Mouse (Mus musculus) layer of hippocampus, adult 9-10 months (tissue): Measurements from ENCODE around the gene Derl3.
A peak's percentile ranks its signal among the peaks of the same experiment; 100 is the strongest.

Experiments used
- DNase-seq: peaks from one replicate; pipeline ENCODE4 v3.0.0; 2022; ENCODE audit warnings: low spot score

Derl3 gene

DNA sequence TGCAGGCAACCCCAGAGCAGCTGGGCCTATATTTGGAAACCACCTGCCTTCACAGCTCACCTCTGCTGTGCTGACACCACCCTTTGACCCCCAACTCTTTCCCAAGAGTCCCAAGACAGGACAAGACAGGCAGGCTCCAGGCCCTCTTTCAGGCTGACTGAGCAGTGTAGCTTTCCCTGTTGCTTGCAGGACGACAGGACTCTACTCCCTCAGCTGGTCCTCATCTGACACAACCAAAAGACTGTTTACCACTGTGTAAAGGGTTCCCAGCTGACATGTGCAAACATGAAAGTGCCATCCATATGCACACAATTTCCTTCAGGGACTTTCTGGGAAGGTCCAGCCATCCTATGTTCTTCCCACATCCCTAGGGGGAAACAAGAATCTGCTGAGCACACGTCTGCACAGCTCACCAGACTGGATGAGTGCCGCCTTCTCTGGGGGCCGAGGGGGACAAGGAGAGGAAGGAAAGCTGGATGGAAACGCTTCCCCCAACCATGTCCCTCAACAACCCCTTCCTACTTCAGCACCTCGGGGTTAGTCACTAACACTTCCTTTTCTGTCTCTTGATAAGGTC lies 19.9 kb downstream of the Derl3 start:
- DNase-seq: no peak

DNA sequence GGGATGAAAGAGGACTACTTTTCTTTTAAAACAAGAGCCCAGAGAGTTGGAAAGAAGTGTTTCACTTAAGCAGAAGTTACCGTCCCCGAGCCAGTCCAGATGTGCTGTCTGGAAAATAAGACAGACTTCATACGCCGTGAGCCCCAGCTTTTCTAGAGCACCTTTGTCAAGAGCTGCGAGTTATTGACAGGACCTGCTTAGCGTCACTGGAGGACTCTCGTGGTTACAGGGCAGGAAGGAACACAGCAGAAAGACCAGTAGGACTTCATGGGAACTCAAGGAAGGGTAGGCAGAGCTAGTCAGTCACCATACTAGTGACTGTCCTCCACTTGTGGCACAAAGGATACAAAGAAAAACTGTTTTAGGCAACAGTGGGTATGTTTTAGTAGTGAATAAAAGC lies 22.3 kb downstream of the Derl3 start:
- DNase-seq: no peak

DNA sequence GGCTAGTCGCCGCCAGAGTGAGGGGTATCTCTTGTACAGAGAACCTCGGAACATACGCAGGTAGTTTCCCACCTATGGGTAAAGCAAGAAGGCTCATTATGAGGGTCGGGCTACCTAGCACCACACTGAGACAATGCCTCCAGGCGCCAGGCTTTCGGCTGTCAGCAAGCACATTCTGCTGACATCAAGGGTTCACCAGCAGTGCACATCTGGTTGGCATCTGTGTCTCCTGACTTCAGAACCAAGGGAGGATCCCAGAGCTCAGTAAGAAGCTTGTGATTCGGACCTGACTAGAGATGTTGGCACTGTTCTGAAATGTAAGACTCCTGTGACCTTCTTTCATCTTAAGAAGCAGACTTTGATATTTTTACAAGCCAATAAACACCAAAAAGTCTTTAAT lies 23.6 kb downstream of the Derl3 start:
- DNase-seq: no peak

DNA sequence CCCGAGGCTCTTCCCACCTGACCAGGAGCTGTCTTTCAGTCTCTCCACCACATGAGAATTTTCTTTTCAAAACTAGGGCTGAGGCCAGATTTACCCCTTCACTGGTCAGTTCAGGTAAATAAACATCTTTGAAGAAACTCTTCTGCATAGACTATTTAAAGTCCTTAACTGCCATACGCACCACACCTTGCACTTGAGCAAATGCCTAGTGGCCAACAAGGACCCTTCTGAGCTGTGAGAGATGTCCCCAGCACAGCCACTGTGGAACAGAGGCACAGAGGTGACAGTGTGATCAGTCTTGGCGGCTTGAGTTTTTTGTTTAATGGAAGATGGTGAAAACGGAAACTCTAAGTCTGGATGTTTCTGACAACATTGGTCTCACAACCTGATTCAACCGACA lies 25.8 kb downstream of the Derl3 start:
- no peak for DNase-seq

DNA sequence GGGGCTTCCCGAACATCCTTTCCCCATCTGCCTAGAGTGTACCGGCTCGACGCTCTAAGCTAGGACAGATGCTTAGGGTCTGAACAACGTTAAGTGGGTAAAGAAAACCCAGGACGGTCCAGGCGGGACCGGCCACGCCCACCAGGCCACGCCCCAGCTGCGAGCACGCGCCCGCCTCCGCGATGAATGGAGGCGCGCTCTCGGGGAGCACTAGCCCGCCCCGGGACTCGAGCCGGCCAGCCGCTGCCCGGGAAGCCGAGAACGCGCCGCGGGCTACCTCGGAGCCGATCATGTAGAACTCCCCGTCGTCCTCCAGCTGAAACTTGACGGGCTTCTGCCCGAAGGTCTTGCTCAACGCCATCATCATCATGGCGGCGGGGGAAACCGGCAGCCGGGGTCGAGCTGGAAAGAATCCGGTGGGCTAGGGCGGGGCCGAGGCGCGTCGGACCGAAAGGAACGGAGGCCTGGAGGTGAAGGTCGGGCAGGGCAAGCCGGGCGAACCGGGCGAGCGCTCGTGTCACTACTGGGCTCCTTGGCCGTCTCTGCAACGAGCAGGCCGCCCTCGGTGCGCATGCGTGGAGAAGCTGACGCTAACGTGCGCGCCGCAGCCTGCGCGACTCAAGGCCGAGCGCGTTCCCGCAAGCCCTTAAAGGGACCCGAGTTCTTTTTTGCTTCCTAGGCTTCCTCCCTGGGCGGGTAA lies 28.0 kb downstream of the Derl3 start, which contains the start of gene Smarcb1:
TSS of gene Smarcb1 (minus strand) at position 592 of the 700 bp plus-strand sequence.
- DNase-seq: peak; percentile 83

DNA sequence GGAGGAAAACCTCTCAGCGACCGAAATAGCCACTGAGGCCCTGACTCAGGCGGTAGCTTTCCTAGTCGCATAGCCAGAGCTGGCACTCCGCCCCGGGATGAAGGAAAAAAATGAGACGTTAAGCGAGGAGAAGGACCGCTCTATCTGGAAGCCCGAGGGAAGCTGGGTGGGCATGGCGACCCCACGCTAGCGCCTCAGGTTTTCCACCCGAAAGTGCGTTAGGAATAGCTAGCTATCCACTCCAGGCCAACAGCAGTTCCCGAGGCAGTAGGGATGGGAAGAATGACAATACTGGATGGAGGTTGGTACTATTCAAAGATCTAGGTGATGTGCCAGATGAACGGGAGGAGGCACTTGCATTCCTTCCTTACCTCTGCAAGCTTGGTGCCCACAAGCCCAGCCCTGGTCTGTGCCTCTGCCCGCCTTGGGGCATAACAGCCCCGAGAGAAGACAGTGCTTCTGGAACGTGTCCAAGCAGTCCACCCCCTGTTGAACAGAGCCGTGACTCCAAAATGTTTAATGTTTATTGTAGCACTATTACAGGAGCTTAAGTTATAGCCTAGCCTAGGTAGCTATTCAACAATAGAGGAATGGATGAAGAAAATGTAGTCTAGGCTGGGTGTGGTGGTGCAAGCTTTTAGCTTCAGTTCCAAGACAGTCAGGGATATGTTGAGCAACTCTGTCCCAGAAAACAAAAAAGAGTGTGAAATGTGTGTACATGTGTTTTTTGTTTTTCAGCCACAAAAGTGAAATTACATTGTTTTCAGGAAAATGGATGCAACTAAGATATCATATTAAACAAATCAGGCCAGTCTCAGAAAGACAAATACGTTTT lies 28.7 kb downstream of the Derl3 start:
- no peak for DNase-seq

DNA sequence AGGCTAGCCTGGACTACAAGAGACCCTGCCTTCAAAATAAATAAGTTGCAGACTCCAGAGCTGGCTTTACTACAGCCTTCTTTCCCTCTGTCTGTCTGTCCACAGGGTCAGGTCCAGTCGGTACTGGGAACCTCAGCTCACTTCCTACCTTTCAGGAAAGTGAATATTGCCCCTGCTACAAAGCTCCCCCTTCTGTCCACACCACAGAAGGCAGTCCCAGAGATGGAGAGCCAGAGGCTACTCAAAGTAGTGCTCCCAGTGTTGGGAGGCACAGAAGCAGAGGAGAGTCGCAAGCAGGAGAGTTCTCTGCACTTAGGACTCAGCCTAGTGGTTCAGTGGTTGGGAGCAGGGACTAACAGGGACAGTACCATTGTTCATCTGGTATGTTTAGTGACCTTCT lies 31.1 kb downstream of the Derl3 start:
- no peak for DNase-seq

DNA sequence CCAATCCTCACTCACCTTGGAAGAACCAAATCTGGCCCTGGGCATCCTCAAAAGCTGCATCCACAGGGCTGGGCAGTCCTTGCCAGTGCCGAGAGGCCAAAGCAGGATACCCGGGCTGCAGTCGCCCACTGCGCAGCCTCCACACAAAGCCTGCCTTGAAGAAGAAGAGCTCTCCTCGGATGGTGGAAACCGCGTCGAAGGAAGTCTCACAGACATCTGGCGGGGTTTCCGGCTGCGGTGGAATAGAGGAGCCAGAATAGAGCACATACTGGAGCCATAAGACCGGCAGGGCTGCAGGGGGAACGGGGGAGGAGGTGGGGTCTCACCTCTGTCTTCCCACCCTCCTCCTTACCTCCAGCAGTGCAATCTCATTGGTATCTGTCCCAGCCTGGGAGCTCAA lies 33.2 kb downstream of the Derl3 start:
- no peak for DNase-seq

DNA sequence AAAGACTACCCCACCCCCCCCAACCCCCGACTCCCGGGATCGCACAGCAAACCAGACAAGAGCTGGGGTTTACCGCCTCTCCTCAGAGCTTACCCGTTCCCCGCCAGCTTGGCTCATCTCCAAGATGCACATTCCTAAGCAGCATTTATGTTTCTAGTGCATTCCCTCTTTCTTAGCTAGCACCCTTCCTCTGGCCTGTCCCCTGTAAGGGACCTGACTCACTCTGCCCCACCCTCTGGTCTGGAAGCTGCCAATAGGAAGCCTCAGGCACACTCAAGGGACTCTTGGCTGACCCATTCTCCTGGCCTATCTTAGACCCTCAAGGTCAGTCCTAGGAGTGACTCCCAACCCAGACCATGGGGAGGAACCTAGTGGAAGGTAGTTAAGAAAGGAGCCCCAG lies 37.1 kb downstream of the Derl3 start:
- no peak for DNase-seq

DNA sequence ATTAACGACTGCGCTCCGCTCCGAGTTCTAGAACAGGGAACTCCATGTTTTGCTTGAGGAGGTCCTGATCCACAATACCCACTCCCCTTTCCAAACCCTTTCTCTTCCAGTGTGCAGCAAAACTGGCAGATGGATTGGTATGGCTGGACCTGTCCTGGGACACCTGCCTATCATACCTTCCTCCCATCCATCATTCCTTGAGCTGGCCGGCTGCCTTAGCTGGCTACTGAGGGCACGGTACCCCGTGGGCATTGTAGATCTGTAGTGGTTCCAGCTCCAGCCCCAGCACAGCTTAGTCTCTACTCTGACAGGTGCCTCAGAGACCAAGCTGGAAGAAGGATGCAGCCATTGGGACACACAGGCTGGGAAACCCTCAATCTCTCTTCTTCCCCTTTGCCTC lies 38.1 kb downstream of the Derl3 start:
- DNase-seq: no peak

DNA sequence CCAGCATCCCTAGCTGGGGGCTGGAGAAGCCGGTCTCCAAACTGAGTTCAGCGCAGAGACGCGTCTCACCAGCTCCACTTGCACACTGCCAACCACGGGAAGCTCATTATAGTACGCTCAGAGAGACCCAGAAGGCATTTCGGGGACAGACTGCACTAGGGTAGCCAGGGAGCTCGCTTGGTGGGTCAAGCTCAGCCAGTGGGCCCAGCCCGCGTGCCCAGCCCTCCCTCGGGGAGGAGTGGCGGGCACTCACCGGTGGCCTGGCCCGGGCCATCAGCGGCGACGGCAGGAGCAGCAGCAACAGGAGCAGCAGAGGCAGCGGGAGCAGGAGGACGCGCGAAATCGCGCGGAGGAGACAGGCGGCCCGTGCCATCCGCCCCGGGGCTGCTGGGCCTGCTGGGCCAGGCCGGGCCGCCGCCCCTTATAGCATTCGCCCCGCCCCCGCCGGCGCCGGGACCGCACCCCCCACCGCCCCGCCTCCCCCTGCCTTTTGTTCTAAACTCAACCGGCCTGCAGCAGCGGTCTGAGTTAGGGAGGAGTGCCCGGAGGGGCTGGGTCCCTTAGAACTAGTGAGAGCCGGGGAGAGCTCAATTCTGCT lies 39.0 kb downstream of the Derl3 start:
- DNase-seq: no peak

DNA sequence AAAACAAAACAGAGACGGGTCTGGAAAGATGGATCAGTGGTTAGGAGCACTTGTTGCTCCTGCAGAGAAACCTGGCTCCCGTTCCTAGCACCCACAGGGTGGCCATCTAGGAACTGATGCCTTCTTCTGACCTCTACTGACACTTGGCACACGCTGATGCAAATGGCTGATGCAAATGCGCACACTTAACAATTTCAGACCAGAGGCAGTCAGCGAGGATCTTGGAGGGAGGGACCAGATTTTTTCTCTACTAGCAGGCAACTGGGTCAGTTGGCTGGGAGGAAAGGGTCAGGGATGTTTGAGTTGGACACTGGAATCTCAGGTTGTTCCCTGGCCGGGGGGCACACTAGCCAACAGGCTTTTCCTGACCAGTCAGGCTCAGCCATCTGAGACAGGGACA lies 39.7 kb downstream of the Derl3 start, which contains the start of gene Chchd10:
TSS of gene Chchd10 (plus strand) at position 240 of the 400 bp plus-strand sequence.
- DNase-seq: no peak

DNA sequence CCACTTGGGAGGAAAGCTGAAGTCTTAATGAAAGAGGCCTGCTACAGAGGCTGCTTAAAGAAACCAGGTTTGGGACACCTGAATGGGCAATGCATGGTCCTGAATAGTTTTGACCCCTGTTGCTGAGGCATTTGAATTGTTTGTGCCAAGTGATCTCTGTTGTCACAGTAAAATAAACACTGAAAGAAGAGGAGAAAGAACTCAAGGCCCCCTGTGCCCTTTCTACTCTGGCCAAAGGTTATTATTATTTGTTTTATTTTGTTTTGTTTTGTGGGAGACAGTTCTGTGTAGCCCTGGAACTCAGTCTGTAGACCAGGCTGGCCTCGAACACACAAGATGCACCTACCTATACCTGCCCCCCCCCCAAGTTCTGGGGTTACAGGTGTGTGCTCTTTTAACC lies 41.8 kb downstream of the Derl3 start:
- no peak for DNase-seq

DNA sequence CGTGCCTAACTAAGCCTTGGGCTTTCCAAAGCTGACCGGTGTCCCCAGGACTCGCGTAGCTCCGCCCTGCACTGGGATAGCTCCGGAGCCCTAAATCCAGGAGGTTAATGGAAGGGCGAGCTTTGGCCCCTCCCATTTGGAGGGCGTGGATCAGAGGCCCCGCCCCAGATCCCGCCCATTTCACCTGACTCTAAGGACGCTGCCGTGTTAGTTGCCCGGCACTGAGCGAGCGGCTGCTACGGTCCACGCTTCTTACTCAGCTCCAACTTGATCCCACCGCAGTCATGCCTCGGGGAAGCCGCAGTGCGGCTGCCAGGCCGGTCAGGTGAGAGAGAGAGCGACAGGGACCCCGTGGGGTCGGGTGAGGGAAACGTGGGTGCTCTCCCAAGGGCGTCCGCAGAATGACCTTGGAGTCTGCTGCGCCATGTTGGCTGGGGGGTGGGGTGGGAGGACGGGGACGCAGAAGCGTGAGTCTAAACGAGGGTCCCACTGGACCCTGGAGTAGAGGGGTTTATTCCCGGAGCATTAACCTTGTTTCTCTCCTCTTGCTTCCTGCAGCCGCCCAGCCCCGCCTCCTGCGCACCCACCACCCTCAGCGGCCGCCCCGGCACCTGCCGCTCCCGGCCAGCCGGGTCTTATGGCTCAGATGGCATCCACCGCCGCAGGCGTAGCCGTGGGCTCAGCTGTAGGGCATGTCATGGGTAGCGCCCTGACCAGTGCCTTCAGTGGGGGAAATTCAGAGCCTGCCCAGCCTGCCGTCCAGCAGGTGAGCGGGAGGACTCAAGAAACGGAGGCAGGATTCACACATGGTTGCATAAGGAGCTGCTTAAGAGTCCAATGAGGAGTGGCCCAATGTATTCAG lies 42.7 kb downstream of the Derl3 start, which contains the start of gene Mmp11:
TSS of gene Mmp11 (minus strand) at position 817 of the 862 bp plus-strand sequence.
- DNase-seq: peak; percentile 42

DNA sequence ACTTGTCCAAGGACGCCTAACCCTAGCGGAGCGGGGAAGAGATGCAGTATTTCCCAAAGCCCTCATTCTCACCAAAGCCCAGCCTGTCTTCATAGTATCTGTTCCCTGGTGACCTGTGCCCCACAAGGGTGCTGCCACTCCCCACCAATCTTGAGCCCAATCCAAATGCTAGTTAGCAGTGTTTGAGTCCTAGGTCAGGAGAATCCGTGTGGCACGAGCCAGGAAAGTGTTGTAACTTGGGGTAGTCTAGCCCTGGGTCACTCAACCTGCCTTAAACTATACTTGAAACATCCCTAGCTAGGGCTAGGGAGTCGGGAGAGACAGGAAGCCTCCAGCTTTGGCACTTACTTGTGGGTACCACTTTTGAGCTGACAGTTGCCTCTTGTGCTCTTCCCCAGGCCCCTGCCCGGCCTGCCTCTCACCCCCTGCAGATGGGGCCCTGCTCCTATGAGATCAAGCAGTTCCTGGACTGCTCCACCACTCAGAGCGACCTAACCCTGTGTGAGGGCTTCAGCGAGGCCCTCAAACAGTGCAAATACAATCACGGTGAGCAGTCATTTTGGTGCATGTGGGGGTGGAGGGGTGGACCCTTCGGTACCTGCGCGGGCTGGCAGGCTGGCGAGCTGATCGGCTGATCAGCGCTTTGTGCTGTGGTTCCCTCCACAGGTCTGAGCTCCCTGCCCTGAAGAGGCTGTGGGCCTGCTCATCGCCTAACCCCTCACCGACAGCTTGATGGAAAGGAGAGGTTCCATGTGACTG lies 43.9 kb downstream of the Derl3 start:
- DNase-seq: no peak

DNA sequence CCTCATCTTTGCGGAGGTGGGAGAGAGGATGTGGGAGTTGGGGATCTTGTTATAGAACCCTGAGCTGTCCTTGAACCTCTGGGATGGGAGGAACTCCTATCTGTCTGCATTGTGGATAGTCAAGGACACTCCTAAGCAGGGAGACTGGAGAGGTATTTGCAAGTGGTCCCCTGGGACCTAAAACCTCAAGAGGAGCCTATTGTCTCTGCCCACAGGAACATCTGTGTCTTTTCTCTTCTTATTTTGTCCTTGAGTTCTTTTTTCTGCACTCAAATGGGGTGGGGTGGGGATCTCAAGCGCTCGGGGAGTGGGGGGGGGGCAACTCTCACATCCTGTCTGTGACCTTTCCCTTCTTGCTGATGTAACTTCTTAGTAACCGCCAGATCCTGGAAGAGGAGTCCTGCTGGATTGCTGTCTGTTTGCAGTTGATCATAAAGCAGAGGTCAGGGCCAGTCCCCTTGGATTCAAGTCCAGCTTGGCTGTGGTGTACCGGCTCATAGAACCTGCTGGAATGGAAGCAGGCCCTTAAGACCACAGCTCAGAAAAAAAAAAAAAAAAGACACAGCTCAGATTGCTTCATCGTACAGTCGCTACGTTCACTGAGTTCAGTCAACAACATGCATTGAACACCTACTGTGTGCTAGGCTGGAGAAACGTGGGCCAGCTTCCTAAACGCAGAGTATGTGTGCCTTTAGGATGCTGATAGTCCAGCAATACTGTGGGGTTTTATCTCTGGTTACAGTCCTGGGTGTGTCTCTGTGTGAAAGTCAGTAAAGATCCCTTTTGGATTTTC lies 44.8 kb downstream of the Derl3 start:
- no peak for DNase-seq

DNA sequence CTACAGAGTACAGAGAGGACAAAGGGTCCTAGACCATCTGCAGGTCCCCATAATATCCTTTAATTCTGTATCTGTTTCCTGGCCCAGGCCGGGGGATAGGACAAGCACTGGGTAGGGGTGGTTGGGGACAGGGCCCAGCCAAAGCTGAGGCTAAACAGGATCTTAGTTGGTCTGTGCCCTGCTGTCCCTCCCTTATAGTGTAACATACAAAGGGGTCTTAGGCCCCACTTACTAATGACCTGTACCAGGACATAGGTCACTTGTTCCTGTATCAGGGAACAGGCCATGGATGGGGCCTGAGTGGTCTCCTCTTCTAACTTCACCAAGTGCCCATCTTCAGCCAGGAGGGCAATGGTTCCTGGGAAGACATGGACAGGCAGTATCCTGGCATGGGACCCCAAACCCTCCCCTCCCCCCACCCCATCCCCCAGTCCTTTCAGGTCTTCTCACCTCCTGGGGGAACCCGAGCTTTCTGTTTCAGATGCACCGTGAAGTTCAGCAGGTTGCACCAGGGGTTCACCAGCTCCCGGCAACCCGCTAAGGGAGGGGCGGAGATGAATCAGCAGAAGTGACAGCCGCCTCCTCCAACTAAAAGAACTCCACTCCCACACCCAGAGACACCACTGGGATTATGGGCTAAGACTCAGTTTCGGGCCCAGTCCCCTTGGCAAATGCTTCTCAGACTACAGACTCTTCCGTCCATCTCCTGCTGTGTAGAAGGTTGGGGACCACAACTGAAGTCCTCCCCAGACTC lies 46.4 kb downstream of the Derl3 start:
- DNase-seq: no peak

DNA sequence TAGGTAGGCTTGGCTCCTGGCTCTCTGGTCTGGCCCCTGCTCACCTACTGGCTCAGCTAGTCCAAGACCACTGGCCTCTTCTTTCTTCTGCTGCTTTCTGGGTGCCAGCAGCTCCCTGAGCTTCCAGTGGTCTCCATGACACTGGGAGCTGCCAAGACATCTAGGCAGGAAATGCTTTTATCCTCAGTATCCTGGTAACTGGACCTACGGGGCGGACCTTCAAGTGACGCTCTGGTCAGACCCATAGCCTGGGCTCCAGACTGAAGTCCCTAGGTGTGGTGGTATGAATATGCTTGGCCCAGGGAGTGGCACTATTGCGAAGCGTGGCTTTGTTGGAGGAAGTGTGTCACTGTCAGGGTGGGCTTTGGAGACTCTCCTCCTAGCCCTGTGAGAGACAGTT lies 47.3 kb downstream of the Derl3 start, which contains the start of gene Gm867:
TSS of gene Gm867 (minus strand) at position 153 of the 400 bp plus-strand sequence.
- DNase-seq: no peak
